Mouse (Mus musculus) midbrain, embryonic 16.5 days (tissue): ENCODE measurements around the gene Tmem178b. TPM values are rescaled to one million over a fixed set of nuclear protein-coding genes. Genes with fewer than 3 reads are reported as not detected.
A peak's percentile ranks its signal among the peaks of the same experiment; 100 is the strongest.

ENCODE experiments used
- ATAC-seq: fragments of 200-750 bp; cut with Nextera tagmentation; 2 replicates; pipeline ENCODE4 v1.8.0; 2017; ENCODE audit warnings: moderate TSS enrichment
- H3K27ac ChIP-seq: fragments of 300-500 bp; sonication (generic); 2 replicates; pipeline ENCODE4 v1.5.1; 2014; ENCODE audit warnings: mild to moderate bottlenecking, low read length, mixed read lengths
- H3K27me3 ChIP-seq: fragments of 300-500 bp; sonication (generic); 2 replicates; pipeline ENCODE4 v1.6.1; 2014; ENCODE audit warnings: low read depth, low read length, mixed read lengths; ENCODE audit not compliant: control insufficient read depth, insufficient read depth
- H3K36me3 ChIP-seq: fragments of 300-500 bp; sonication (generic); 2 replicates; pipeline ENCODE4 v1.6.1; 2014; ENCODE audit warnings: mild to moderate bottlenecking, low read length, moderate library complexity, mixed read lengths; ENCODE audit not compliant: control insufficient read depth, insufficient read depth
- H3K4me1 ChIP-seq: fragments of 300-500 bp; sonication (generic); 2 replicates; pipeline ENCODE4 v1.6.1; 2014; ENCODE audit warnings: mild to moderate bottlenecking, low read length, mixed read lengths; ENCODE audit not compliant: control insufficient read depth, insufficient read depth
- H3K4me2 ChIP-seq: fragments of 300-500 bp; sonication (generic); 2 replicates; pipeline ENCODE4 v1.6.1; 2014; ENCODE audit warnings: mild to moderate bottlenecking, low read length, mixed read lengths
- H3K4me3 ChIP-seq: fragments of 300-500 bp; sonication (generic); 2 replicates; pipeline ENCODE4 v1.5.1; 2014; ENCODE audit warnings: low read depth, mild to moderate bottlenecking, low read length, moderate library complexity, mixed read lengths
- H3K9ac ChIP-seq: fragments of 300-500 bp; sonication (generic); 2 replicates; pipeline ENCODE4 v1.6.1; 2014; ENCODE audit warnings: low read depth, low read length, mixed read lengths
- H3K9me3 ChIP-seq: fragments of 300-500 bp; sonication (generic); replicated peaks from 2 replicates; pipeline ENCODE4 v1.6.1; 2014; ENCODE audit warnings: mild to moderate bottlenecking, low read length, mixed read lengths; ENCODE audit not compliant: control insufficient read depth, poor library complexity, severe bottlenecking
- WGBS: fragments of 180-500 bp; shearing (Covaris S2); extraction: QIAGEN DNeasy Blood & Tissue Kit; methylation state at CpG from one replicate; pipeline ENCODE4 v1.1.7; 2014; 5-methylcytosine and 5-hydroxymethylcytosine counted together
- polyA plus RNA-seq: library from polyadenylated mRNA; unstranded; fragments of >200 nt; fragmentation: Nextera tagmentation; extraction: Ambion mirVana; gene quantifications from 2 replicates; pipeline ENCODE4 v1.2.1, GENCODE M21; 2015

Gene Tmem178b
- polyA plus RNA-seq = 32.8 and 36.2 TPM in 2 replicates

GRCm38 (mm10) chr6:39872901-39873591 lies at the start of gene Tmem178b:
Gene Tmem178b, plus strand, starts transcription at chr6:39873271.
- peaks cover 27% of the 10 kb centered on the region for H3K4me1 ChIP-seq
- no peaks in the 10 kb centered on the region for H3K27me3 ChIP-seq
- H3K9ac ChIP-seq = peak within 1 kb of the TSS; percentile 96
- peak within 1 kb of the TSS; percentile 99 for H3K27ac ChIP-seq
- under 1% methylated on average over 62 of the region's 63 CpGs for WGBS
- peak within 1 kb of the TSS; percentile 90 for H3K4me2 ChIP-seq
- H3K4me3 ChIP-seq = peak within 1 kb of the TSS; percentile 85
- peak; percentile 21; the same call in 1 of the 2 replicates for ATAC-seq
- H3K36me3 ChIP-seq = no peaks in the 10 kb centered on the region
- H3K9me3 ChIP-seq = no peaks in the 10 kb centered on the region

- WGBS = 94% methylated on average over 5 of the region's 5 CpGs
- no peaks in the 10 kb centered on the region for H3K36me3 ChIP-seq
- H3K4me2 ChIP-seq = no peak overlapping the region
- no peaks in the 10 kb centered on the region for H3K27me3 ChIP-seq
- H3K9ac ChIP-seq = no peak overlapping the region
- no peak overlapping the region for H3K4me3 ChIP-seq
- no peak for ATAC-seq
- H3K9me3 ChIP-seq = no peaks in the 10 kb centered on the region
- H3K4me1 ChIP-seq = no peaks in the 10 kb centered on the region
- no peak overlapping the region for H3K27ac ChIP-seq
These were observed 44.3 kb upstream of the Tmem178b start for GRCm38 (mm10) chr6:39828736-39829135.

DNA sequence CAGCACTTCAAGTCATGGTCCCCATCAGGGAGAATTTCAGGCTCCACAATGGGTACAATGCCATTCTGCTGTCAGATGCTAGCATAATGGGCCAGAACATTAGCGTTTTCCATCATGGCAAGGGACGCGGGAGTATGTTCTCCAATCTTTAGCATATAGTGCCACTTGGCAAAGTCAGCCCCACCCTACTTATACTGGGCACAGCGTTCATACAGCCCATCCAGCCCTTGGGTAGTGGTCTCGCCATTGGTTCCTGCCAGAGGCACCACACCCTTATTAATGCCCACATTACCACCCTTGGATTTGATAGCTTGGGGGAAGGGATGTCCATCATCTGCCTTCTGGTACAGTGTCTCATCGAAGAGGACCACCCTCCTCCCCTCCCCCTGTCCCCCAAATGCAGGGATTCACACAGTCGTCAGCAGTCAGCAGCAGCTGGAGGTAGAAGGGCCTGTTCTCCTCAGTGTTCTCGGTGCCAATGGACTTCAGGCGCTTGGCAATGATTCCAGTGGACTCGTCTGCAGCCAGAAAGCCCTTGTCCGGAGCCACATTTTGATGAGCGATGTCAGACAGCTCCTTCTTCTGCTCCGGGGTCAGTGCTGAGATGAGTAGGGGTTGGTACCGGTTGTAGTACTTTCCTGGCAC lies 29.3 kb upstream of the Tmem178b start:
- ATAC-seq = no peak
- Histone ChIP-seq H3K27ac (no peak overlapping the region), H3K9ac (no peak overlapping the region), H3K4me3 (no peak overlapping the region), H3K36me3 (no peaks in the 10 kb centered on the region), H3K4me1 (no peaks in the 10 kb centered on the region), H3K9me3 (no peaks in the 10 kb centered on the region), H3K4me2 (no peak overlapping the region), H3K27me3 (no peaks in the 10 kb centered on the region)
- WGBS = 85% methylated on average over 14 of the region's 14 CpGs

GRCm38 (mm10) chr6:39847538-39847937 lies 25.5 kb upstream of the Tmem178b start:
- Histone ChIP-seq H3K4me3 (no peak overlapping the region), H3K9ac (no peak overlapping the region), H3K4me2 (no peak overlapping the region), H3K27ac (no peak overlapping the region), H3K27me3 (no peaks in the 10 kb centered on the region), H3K36me3 (no peaks in the 10 kb centered on the region), H3K4me1 (no peaks in the 10 kb centered on the region), H3K9me3 (no peaks in the 10 kb centered on the region)
- ATAC-seq = no peak
- 83% methylated on average over 2 of the region's 2 CpGs for WGBS

DNA sequence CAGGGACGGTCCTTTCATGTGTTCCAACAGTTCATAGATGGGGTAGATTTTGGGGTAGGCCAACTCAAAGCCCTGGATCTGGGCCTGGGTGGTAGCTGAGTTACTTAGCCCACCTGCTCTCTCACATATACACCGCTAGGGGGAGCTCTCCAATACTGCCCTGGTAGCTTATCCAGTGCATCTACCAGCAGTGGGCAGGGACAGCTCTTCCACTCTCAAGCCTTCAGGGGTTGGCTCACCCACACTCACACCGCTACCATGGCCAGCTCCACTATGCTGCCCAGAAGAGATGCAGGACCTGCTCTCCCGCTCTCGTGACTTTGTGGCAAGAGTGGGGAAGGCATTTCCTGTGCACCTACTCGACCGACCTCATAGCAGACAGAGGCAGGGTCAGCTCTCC lies 24.3 kb upstream of the Tmem178b start:
- no peaks in the 10 kb centered on the region for H3K27me3 ChIP-seq
- WGBS = 54% methylated on average over 7 of the region's 7 CpGs
- no peak for ATAC-seq

GRCm38 (mm10) chr6:39849667-39850066 lies 23.4 kb upstream of the Tmem178b start:
- Histone ChIP-seq H3K9ac (no peak overlapping the region), H3K4me2 (no peak overlapping the region), H3K27ac (no peak overlapping the region), H3K4me3 (no peak overlapping the region), H3K4me1 (no peaks in the 10 kb centered on the region), H3K36me3 (no peaks in the 10 kb centered on the region), H3K9me3 (no peaks in the 10 kb centered on the region), H3K27me3 (no peaks in the 10 kb centered on the region)
- WGBS = 93% methylated on average over 4 of the region's 4 CpGs
- no peak for ATAC-seq

More for the DNA sequence above, 24.3 kb upstream of the Tmem178b start:
- H3K4me3 ChIP-seq = no peak overlapping the region
- H3K4me1 ChIP-seq = no peaks in the 10 kb centered on the region
- H3K9ac ChIP-seq = no peak overlapping the region
- no peaks in the 10 kb centered on the region for H3K36me3 ChIP-seq
- no peaks in the 10 kb centered on the region for H3K9me3 ChIP-seq
- H3K27ac ChIP-seq = no peak overlapping the region
- H3K4me2 ChIP-seq = no peak overlapping the region

GRCm38 (mm10) chr6:39870271-39871135 lies 2.6 kb upstream of the Tmem178b start:
- Histone ChIP-seq H3K4me3 (peak overlapping the region; percentile 85), H3K27ac (peak overlapping the region; percentile 99), H3K27me3 (no peaks in the 10 kb centered on the region), H3K4me2 (peak overlapping the region; percentile 90), H3K9me3 (no peaks in the 10 kb centered on the region), H3K4me1 (peaks cover 16% of the 10 kb centered on the region), H3K36me3 (no peaks in the 10 kb centered on the region), H3K9ac (peak overlapping the region; percentile 96)
- WGBS = under 1% methylated on average over 28 of the region's 28 CpGs
- peak; percentile 50 for ATAC-seq

DNA sequence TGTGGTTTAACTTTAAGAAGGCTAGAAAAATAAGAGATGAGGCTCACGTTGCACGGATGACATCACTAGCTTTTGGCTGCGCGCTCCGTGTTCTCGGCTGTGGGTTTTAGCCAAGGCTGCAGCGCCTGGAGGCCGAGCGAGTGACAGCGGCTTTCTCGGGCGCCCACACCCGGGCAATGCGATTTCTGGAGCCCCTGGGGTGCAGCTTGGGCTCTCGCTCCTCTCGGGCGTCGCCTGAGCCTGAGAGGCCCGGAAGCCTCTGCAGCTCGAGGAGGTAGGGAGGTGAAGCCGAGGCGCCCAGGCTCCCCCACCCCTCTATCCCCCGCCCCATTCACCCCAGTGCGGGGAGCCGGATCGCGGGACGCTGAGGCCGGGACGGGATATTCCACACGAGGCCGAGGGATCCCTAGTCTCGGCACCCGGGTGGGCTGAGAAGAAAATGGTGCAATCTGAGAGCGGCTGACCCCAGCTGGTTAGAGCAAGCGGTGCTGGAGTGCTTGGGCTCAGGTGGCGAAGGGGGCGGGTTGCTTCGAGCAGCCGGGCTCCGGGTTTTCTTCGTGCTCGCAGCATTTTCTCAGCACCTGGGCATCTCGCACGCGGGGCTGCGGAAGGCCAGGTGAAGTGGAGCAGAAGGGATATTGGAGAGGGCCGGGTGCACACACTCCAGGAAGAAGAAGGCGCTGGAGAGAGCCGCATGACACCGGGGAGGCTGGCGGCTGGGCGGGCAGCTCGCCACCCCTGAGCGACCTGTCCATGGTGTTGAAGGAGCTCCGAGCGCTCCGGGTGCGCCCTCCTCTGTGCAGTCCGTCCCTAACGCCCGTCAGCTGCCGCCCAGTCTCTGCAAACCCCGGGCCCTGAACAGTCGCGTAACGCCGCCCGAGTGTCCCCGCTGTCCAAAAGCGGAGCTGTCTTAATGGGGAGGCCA lies 1.4 kb upstream of the Tmem178b start:
- WGBS = under 1% methylated on average over 70 of the region's 71 CpGs

More for the DNA sequence above, 1.4 kb upstream of the Tmem178b start:
- H3K9ac ChIP-seq = peak overlapping the region; percentile 96
- no peaks in the 10 kb centered on the region for H3K9me3 ChIP-seq
- H3K36me3 ChIP-seq = no peaks in the 10 kb centered on the region
- peaks cover 22% of the 10 kb centered on the region for H3K4me1 ChIP-seq
- peak overlapping the region; percentile 85 for H3K4me3 ChIP-seq
- no peaks in the 10 kb centered on the region for H3K27me3 ChIP-seq
- peak overlapping the region; percentile 90 for H3K4me2 ChIP-seq
- H3K27ac ChIP-seq = peak overlapping the region; percentile 99
- ATAC-seq = peak; percentile 82
